Mouse (Mus musculus): Measurements from ENCODE around the gene Zgpat. TPM values are rescaled to one million over a fixed set of nuclear protein-coding genes. Genes with fewer than 3 reads are reported as not detected.

The Zgpat gene
- total RNA-seq, 2 experiments from 2014 or later, result 18.3 to 21.2 TPM

GRCm38 (mm10) chr2:181381631-181382306, 17.0 kb downstream of the Zgpat start:
- intact Hi-C loops (cut with DNase I), result no loop called here
- no peak for DNase-seq (ENCODE audit: low spot score)

- intact Hi-C loops (cut with DNase I), result no loop called here
- no peak for DNase-seq (ENCODE audit: low spot score)
Observed at GRCm38 (mm10) chr2:181384463-181384862, 19.7 kb downstream of the Zgpat start.

GRCm38 (mm10) chr2:181384919-181385391, 20.2 kb downstream of the Zgpat start:
- peak; percentile 58 for DNase-seq (ENCODE audit: low spot score)
- intact Hi-C loops (cut with DNase I), result no loop called here

- no peak for DNase-seq (ENCODE audit: low spot score)
- intact Hi-C loops (cut with DNase I), result no loop called here
Observed at GRCm38 (mm10) chr2:181385885-181386284, 21.2 kb downstream of the Zgpat start.

GRCm38 (mm10) chr2:181386663-181387210, 22.0 kb downstream of the Zgpat start:
- intact Hi-C loops (cut with DNase I), result no loop called here
- DNase-seq (ENCODE audit: low spot score), result no peak

GRCm38 (mm10) chr2:181390136-181390870, 25.6 kb downstream of the Zgpat start:
- no peak for DNase-seq (ENCODE audit: low spot score)
- intact Hi-C loops (cut with DNase I), result loop anchor here (5.0 kb wide), 1 partner anchor 207 kb away; the partner anchor contains the start of gene Samd10

GRCm38 (mm10) chr2:181391022-181391421, 26.3 kb downstream of the Zgpat start:
- intact Hi-C loops (cut with DNase I), result loop anchor here (5.0 kb wide), 1 partner anchor 206 kb away; the partner anchor contains the start of gene Samd10
- no peak for DNase-seq (ENCODE audit: low spot score)

- intact Hi-C loops (cut with DNase I), result loop anchor here (5.0 kb wide), 1 partner anchor 206 kb away; the partner anchor contains the start of gene Samd10
- DNase-seq (ENCODE audit: low spot score), result no peak
Observed at GRCm38 (mm10) chr2:181391541-181391940, 26.8 kb downstream of the Zgpat start.

- peak; percentile 48 for DNase-seq (ENCODE audit: low spot score)
- intact Hi-C loops (cut with DNase I), result loop anchor here (2.0 to 5.0 kb wide), 3 partner anchors 94 to 205 kb away; partner anchors contain the start of genes Samd10 and Tpd52l2
Observed at GRCm38 (mm10) chr2:181392600-181393213, 28.0 kb downstream of the Zgpat start.

- DNase-seq (ENCODE audit: low spot score), result no peak
- intact Hi-C loops (cut with DNase I), result loop anchor here (5.0 kb wide), 1 partner anchor 203 kb away; the partner anchor contains the start of gene Samd10
Observed at GRCm38 (mm10) chr2:181394086-181394485, 29.4 kb downstream of the Zgpat start.

GRCm38 (mm10) chr2:181397207-181397761, 32.6 kb downstream of the Zgpat start:
- intact Hi-C loops (cut with DNase I), result no loop called here
- DNase-seq (ENCODE audit: low spot score), result no peak

- DNase-seq (ENCODE audit: low spot score), result no peak
- intact Hi-C loops (cut with DNase I), result no loop called here
Observed at GRCm38 (mm10) chr2:181401497-181401896, 36.8 kb downstream of the Zgpat start.

GRCm38 (mm10) chr2:181403722-181404121, 39.0 kb downstream of the Zgpat start:
- intact Hi-C loops (cut with DNase I), result no loop called here
- DNase-seq (ENCODE audit: low spot score), result no peak

- intact Hi-C loops (cut with DNase I), result loop anchor here (5.0 kb wide), 2 partner anchors 158 to 173 kb away; partner anchors contain the start of gene Uckl1
- DNase-seq (ENCODE audit: low spot score), result no peak
Observed at GRCm38 (mm10) chr2:181409643-181410042, 44.9 kb downstream of the Zgpat start.

GRCm38 (mm10) chr2:181410760-181411473, 46.2 kb downstream of the Zgpat start:
- intact Hi-C loops (cut with DNase I), result loop anchor here (1.0 to 5.0 kb wide), 3 partner anchors 86 to 171 kb away; partner anchors contain the start of genes Tpd52l2 and Uckl1
- DNase-seq (ENCODE audit: low spot score), result peak; percentile 35

GRCm38 (mm10) chr2:181413141-181413540, 48.4 kb downstream of the Zgpat start:
- intact Hi-C loops (cut with DNase I), result loop anchor here (5.0 kb wide), 2 partner anchors 154 to 169 kb away; partner anchors contain the start of gene Uckl1
- no peak for DNase-seq (ENCODE audit: low spot score)

- intact Hi-C loops (cut with DNase I), result loop anchor here (5.0 kb wide), 1 partner anchor 36 kb away; no protein-coding TSS in a partner anchor
- DNase-seq (ENCODE audit: low spot score), result peak; percentile 17
Observed at GRCm38 (mm10) chr2:181415945-181416344, 51.2 kb downstream of the Zgpat start.

GRCm38 (mm10) chr2:181419359-181419758, 54.6 kb downstream of the Zgpat start:
- intact Hi-C loops (cut with DNase I), result loop anchor here (5.0 kb wide), 1 partner anchor 33 kb away; no protein-coding TSS in a partner anchor
- DNase-seq (ENCODE audit: low spot score), result no peak

- no peak for DNase-seq (ENCODE audit: low spot score)
- intact Hi-C loops (cut with DNase I), result no loop called here
Observed at GRCm38 (mm10) chr2:181420426-181420825, 55.7 kb downstream of the Zgpat start.
